Mouse (Mus musculus): ENCODE results near the gene Gm34302. TPM values are rescaled to one million over a fixed set of nuclear protein-coding genes. Genes with fewer than 3 reads are reported as not detected.
A peak's percentile ranks its signal among the peaks of the same experiment; 100 is the strongest.

Gene Gm34302
- polyA plus RNA-seq, 1 experiment: not detected

DNA sequence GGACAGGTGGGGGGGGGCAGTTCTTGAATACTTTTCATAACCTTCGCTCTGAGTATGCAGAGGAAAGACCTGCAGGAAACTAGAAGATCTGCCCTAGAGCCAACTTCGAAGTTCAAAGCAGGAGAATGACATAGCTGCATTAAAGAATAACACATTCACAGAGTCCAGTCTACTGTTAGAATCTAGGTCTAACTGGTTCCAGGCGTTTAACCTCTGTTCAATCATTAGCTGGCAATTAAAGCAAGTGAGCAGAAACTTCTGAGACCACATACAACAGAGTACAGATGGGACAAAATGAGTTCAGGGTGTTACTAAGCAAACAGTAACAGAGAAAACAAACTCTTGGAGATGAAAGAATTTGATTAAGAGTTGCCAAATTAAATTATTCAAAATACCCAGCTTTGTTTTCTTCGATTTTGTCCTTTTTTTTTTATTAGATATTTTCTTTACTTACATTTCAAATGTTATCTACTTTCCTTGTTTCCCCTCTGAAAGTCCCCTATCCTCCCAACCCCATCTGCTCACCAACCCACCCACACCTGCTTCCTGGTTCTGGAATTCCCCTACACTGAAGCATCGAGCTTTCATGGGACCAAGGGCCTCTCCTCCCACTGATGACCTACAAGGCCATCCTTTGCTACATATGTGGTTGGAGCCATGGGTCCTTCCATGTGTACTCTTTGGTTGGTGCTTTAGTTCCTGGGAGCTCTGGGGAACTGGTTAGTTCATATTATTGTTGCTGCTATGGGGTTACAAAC is 11.1 kb upstream of the Gm34302 start:
- H3K27ac ChIP-seq (ENCODE audit: insufficient read depth, low read depth, low read length): peak overlapping the region; percentile 95
- DNase-seq: peak; percentile 92
- peaks cover 10% of the 10 kb centered on the region for H3K4me1 ChIP-seq (ENCODE audit: control insufficient read depth, insufficient read depth, low read length)
- WGBS: 19% methylated on average over 5 of the region's 5 CpGs
- H3K36me3 ChIP-seq (ENCODE audit: control insufficient read depth, insufficient read depth, low read length): no peaks in the 10 kb centered on the region
- no peak for TF ChIP-seq CTCF (conservative IDR thresholded peaks at IDR 0.05; ENCODE audit: insufficient read depth, insufficient read length, low read depth, low read length)
- no peak for TF ChIP-seq POLR2A (IDR thresholded peaks at IDR 0.05; ENCODE audit: low read depth, low read length)
- no peaks in the 10 kb centered on the region for H3K27me3 ChIP-seq (replicated peaks; ENCODE audit: control insufficient read depth, insufficient read depth, low read length)
- H3K4me3 ChIP-seq (ENCODE audit: insufficient read depth, low read depth, low read length): no peak overlapping the region

- H3K4me1 ChIP-seq (ENCODE audit: control insufficient read depth, insufficient read depth, low read length): peaks cover 10% of the 10 kb centered on the region
- TF ChIP-seq POLR2A (IDR thresholded peaks at IDR 0.05; ENCODE audit: low read depth, low read length) (no peak), CTCF (conservative IDR thresholded peaks at IDR 0.05; ENCODE audit: insufficient read depth, insufficient read length, low read depth, low read length) (no peak)
- H3K4me3 ChIP-seq (ENCODE audit: insufficient read depth, low read depth, low read length): no peak overlapping the region
- H3K36me3 ChIP-seq (ENCODE audit: control insufficient read depth, insufficient read depth, low read length): no peaks in the 10 kb centered on the region
- DNase-seq: no peak
- peak overlapping the region; percentile 45; the same call in 1 of the 2 replicates for H3K27ac ChIP-seq (ENCODE audit: insufficient read depth, low read depth, low read length)
- 40% methylated on average over 4 of the region's 4 CpGs for WGBS
- no peaks in the 10 kb centered on the region for H3K27me3 ChIP-seq (replicated peaks; ENCODE audit: control insufficient read depth, insufficient read depth, low read length)
These were observed 9.9 kb upstream of the Gm34302 start for GRCm38 (mm10) chr3:63493563-63493962.

DNA sequence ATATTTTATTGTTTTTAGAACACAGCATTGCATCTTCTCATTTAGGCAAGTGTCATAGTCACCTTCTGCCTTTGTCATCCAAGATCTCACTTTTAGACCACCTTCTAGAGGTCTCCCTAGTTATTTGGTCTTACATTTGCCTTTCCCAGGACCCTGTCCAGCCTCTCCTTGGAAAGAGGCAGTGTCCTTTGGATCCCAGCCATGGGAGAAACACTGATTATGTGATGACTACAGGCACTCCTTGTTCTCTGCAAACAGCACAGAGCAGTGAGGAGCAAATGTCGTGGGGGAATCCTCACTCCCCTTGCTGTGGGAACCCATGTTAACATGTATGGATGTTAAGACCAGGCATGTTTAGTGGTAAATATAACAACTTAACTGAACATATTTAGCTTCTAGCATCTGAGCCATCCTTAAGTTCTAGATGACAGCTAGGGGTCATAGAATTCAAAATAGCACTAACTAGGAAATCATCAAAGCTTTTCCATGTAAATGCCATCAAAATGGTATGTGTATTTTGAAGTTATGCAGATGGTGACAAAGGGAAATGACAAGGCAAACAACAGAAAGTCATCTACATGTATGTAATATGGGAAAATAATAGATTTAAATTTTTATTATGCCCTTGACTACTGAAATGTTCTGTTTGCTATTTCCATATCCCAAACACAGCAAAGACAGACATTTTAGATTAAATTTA is 43.1 kb downstream of the Gm34302 start:
- Histone ChIP-seq H3K27me3 (replicated peaks; ENCODE audit: control insufficient read depth, insufficient read depth, low read length) (no peaks in the 10 kb centered on the region), H3K27ac (ENCODE audit: insufficient read depth, low read depth, low read length) (no peak overlapping the region), H3K4me3 (ENCODE audit: insufficient read depth, low read depth, low read length) (no peak overlapping the region), H3K36me3 (ENCODE audit: control insufficient read depth, insufficient read depth, low read length) (no peaks in the 10 kb centered on the region), H3K4me1 (ENCODE audit: control insufficient read depth, insufficient read depth, low read length) (peaks cover 3% of the 10 kb centered on the region; the same call in 1 of the 2 replicates)
- WGBS: 63% methylated on average over 1 of the region's 1 CpGs
- no peak for DNase-seq
- TF ChIP-seq POLR2A (IDR thresholded peaks at IDR 0.05; ENCODE audit: low read depth, low read length): no peak
- no peak for TF ChIP-seq CTCF (conservative IDR thresholded peaks at IDR 0.05; ENCODE audit: insufficient read depth, insufficient read length, low read depth, low read length)

- DNase-seq: no peak
- H3K27ac ChIP-seq (ENCODE audit: insufficient read depth, low read depth, low read length): no peak overlapping the region
- H3K36me3 ChIP-seq (ENCODE audit: control insufficient read depth, insufficient read depth, low read length): no peaks in the 10 kb centered on the region
- TF ChIP-seq POLR2A (IDR thresholded peaks at IDR 0.05; ENCODE audit: low read depth, low read length): no peak
- no peak for TF ChIP-seq CTCF (conservative IDR thresholded peaks at IDR 0.05; ENCODE audit: insufficient read depth, insufficient read length, low read depth, low read length)
- peaks cover 3% of the 10 kb centered on the region; the same call in 1 of the 2 replicates for H3K4me1 ChIP-seq (ENCODE audit: control insufficient read depth, insufficient read depth, low read length)
- H3K4me3 ChIP-seq (ENCODE audit: insufficient read depth, low read depth, low read length): no peak overlapping the region
- WGBS: 74% methylated on average over 2 of the region's 2 CpGs
- no peaks in the 10 kb centered on the region for H3K27me3 ChIP-seq (replicated peaks; ENCODE audit: control insufficient read depth, insufficient read depth, low read length)
These were observed 43.9 kb downstream of the Gm34302 start for GRCm38 (mm10) chr3:63439738-63440137.

DNA sequence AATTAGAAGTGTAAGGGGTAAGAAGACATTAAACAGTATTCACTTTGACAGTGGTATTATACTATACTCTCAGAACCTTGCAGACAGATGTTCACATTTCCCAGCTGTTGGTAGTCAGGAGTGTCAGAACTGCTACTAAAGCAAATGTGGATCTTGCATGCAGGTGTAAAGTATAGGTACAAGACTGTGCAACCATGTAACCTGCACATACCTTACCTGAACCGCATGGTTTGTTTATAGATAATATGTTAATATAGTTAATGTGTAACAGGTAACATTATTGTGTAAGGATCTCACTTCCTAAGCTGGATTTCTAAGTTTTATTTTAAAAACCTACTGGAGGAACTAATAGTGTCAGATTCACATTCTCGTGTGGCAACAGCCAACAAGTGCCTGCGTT is 44.8 kb downstream of the Gm34302 start:
- Histone ChIP-seq H3K27ac (ENCODE audit: insufficient read depth, low read depth, low read length) (no peak overlapping the region), H3K36me3 (ENCODE audit: control insufficient read depth, insufficient read depth, low read length) (no peaks in the 10 kb centered on the region), H3K4me3 (ENCODE audit: insufficient read depth, low read depth, low read length) (no peak overlapping the region), H3K27me3 (replicated peaks; ENCODE audit: control insufficient read depth, insufficient read depth, low read length) (no peaks in the 10 kb centered on the region), H3K4me1 (ENCODE audit: control insufficient read depth, insufficient read depth, low read length) (peaks cover 3% of the 10 kb centered on the region; the same call in 1 of the 2 replicates)
- WGBS: 34% methylated on average over 3 of the region's 3 CpGs
- no peak for DNase-seq
- TF ChIP-seq CTCF (conservative IDR thresholded peaks at IDR 0.05; ENCODE audit: insufficient read depth, insufficient read length, low read depth, low read length): no peak
- no peak for TF ChIP-seq POLR2A (IDR thresholded peaks at IDR 0.05; ENCODE audit: low read depth, low read length)

Other genes with a start within 250 kb of the Gm34302 start
- gene Mme, start 242.3 kb downstream of the Gm34302 start, polyA plus RNA-seq (2012; rRNA removed): 25.7 and 34.4 TPM in 2 replicates

All from kidney, adult 2 months (tissue).